Mouse (Mus musculus) left cerebral cortex, adult 9 months (tissue): ENCODE results near the gene Dnase1l3.
A peak's percentile ranks its signal among the peaks of the same experiment; 100 is the strongest.

Experiments used
- DNase-seq, 2 experiments: peaks; one replicate each; pipeline ENCODE4 v3.0.0; 2022; ENCODE audit warnings: low spot score in 2 of 2

Gene Dnase1l3

GRCm38 (mm10) chr14:7994271-7994767 is at the start of gene Dnase1l3:
Dnase1l3 (minus strand) TSS chr14:7994573.
- no peak for DNase-seq

GRCm38 (mm10) chr14:8042577-8042976 is 48.2 kb upstream of the Dnase1l3 start:
- no peak for DNase-seq

- DNase-seq = no peak
Measured at GRCm38 (mm10) chr14:8042120-8042519, 47.7 kb upstream of the Dnase1l3 start.

GRCm38 (mm10) chr14:8040911-8041678 is 46.7 kb upstream of the Dnase1l3 start:
- DNase-seq = no peak

GRCm38 (mm10) chr14:8040179-8040578 is 45.8 kb upstream of the Dnase1l3 start:
- DNase-seq = no peak

- DNase-seq = peak; percentile 46 to 71
Measured at GRCm38 (mm10) chr14:8038791-8039448, 44.5 kb upstream of the Dnase1l3 start.

GRCm38 (mm10) chr14:8038150-8038549 is 43.8 kb upstream of the Dnase1l3 start:
- no peak for DNase-seq

GRCm38 (mm10) chr14:8036406-8036805 is 42.0 kb upstream of the Dnase1l3 start:
- DNase-seq = no peak

GRCm38 (mm10) chr14:8035951-8036350 is 41.6 kb upstream of the Dnase1l3 start:
- DNase-seq = no peak

- DNase-seq = no peak
Measured at GRCm38 (mm10) chr14:8034561-8034960, 40.2 kb upstream of the Dnase1l3 start.

GRCm38 (mm10) chr14:8032087-8032944 is 37.9 kb upstream of the Dnase1l3 start:
- DNase-seq = peak; percentile 25 to 49

- no peak for DNase-seq
Measured at GRCm38 (mm10) chr14:8030535-8030934, 36.2 kb upstream of the Dnase1l3 start.

GRCm38 (mm10) chr14:8029752-8030151 is 35.4 kb upstream of the Dnase1l3 start:
- no peak for DNase-seq

- no peak for DNase-seq
Measured at GRCm38 (mm10) chr14:8028086-8028485, 33.7 kb upstream of the Dnase1l3 start.

- no peak for DNase-seq
Measured at GRCm38 (mm10) chr14:8026769-8027531, 32.6 kb upstream of the Dnase1l3 start.

- no peak for DNase-seq
Measured at GRCm38 (mm10) chr14:8024936-8025335, 30.6 kb upstream of the Dnase1l3 start.

GRCm38 (mm10) chr14:8024469-8024868 is 30.1 kb upstream of the Dnase1l3 start:
- DNase-seq = no peak

GRCm38 (mm10) chr14:8020546-8020945 is 26.2 kb upstream of the Dnase1l3 start:
- DNase-seq = no peak

GRCm38 (mm10) chr14:8020011-8020410 is 25.6 kb upstream of the Dnase1l3 start:
- DNase-seq = no peak

GRCm38 (mm10) chr14:8016951-8017350 is 22.6 kb upstream of the Dnase1l3 start:
- no peak for DNase-seq

- no peak for DNase-seq
Measured at GRCm38 (mm10) chr14:8016276-8016675, 21.9 kb upstream of the Dnase1l3 start.
